Mouse (Mus musculus) brain, embryonic 14.5 days (tissue): ENCODE results near the gene Taco1.

Experiments used
- CTCF ChIP-seq: fragments of 200-500 bp; IDR thresholded peaks from 2 replicates; pipeline ENCODE4 v1.5.1; 2012; ENCODE audit warnings: inconsistent platforms, mild to moderate bottlenecking, moderate library complexity, borderline replicate concordance; ENCODE audit not compliant: insufficient read depth, insufficient read length; ENCODE audit errors: extremely low read depth
- POLR2A ChIP-seq: fragments of 200-500 bp; IDR thresholded peaks from 2 replicates; pipeline ENCODE4 v1.6.1; 2012; ENCODE audit warnings: mild to moderate bottlenecking, inconsistent platforms, borderline replicate concordance; ENCODE audit not compliant: poor library complexity, insufficient read depth, insufficient read length, severe bottlenecking; ENCODE audit errors: extremely low read depth

DNA sequence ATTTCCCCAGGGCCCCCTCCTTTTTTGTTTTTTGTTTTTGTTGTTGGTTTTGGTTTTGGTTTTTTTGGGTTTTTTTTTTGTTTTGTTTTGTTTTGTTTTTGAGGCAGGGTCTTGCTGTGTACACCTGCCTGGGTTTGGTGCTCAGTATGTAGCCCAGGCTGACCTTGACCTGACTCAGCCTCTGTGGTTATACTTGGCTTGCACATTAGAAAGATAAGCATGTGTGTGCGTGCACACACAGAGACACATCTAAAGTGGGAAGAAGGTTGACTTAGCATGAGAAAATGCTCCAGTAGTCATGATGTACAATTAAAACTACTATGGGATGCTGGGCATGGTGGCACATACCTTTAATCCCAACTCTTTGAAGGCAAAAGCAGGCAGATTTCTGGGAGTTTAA lies 5.3 kb upstream of the Taco1 start:
- TF ChIP-seq CTCF (no peak), POLR2A (no peak)
